Mouse (Mus musculus) small intestine, adult 2 months (tissue): ENCODE data around the gene Stk10. TPM values are rescaled to one million over a fixed set of nuclear protein-coding genes. Genes with fewer than 3 reads are reported as not detected.

Experiments
- H3K27ac ChIP-seq: fragments of 200-500 bp; 2 replicates; pipeline ENCODE4 v1.5.1; 2012; ENCODE audit warnings: low read depth, low read length, control low read depth, inconsistent platforms; ENCODE audit not compliant: insufficient read depth
- H3K27me3 ChIP-seq: fragments of 200-500 bp; 2 replicates; pipeline ENCODE4 v1.6.1; 2012; ENCODE audit warnings: mild to moderate bottlenecking, moderate library complexity, low read length, inconsistent platforms; ENCODE audit not compliant: control insufficient read depth, insufficient read depth
- H3K36me3 ChIP-seq: fragments of 200-500 bp; 2 replicates; pipeline ENCODE4 v1.6.1; 2012; ENCODE audit warnings: mild to moderate bottlenecking, low read length, control low read depth, inconsistent platforms; ENCODE audit not compliant: control insufficient read depth, insufficient read depth
- H3K4me1 ChIP-seq: fragments of 200-500 bp; 2 replicates; pipeline ENCODE4 v1.6.1; 2012; ENCODE audit warnings: low read length, inconsistent platforms, mixed read lengths; ENCODE audit not compliant: control insufficient read depth, insufficient read depth, insufficient read length
- H3K4me3 ChIP-seq: fragments of 200-500 bp; 2 replicates; pipeline ENCODE4 v1.5.1; 2012; ENCODE audit warnings: low read depth, mild to moderate bottlenecking, control low read depth, inconsistent platforms, low read length, moderate library complexity
- CTCF ChIP-seq: fragments of 200-500 bp; IDR thresholded peaks from 2 replicates; pipeline ENCODE4 v1.5.1; 2012; ENCODE audit warnings: low read depth, mild to moderate bottlenecking, control low read depth, inconsistent platforms, low read length, moderate library complexity, mixed read lengths; ENCODE audit not compliant: insufficient replicate concordance, insufficient read length; ENCODE audit errors: extremely low read depth
- POLR2A ChIP-seq: fragments of 200-500 bp; IDR thresholded peaks from 2 replicates; pipeline ENCODE4 v1.6.1; 2012; ENCODE audit warnings: low read depth, mild to moderate bottlenecking, control low read depth, inconsistent platforms, low read length, moderate library complexity
- WGBS: fragments of 180-500 bp; shearing (Covaris S2); methylation state at CpG from one replicate; pipeline ENCODE4 v1.1.7; 2018; 5-methylcytosine and 5-hydroxymethylcytosine counted together
- polyA plus RNA-seq: library from polyadenylated mRNA; depleted of rRNA; stranded (reverse); fragments of >200 nt; gene quantifications from 2 replicates; pipeline ENCODE4 v1.2.3, GENCODE M21; 2012

The Stk10 gene
- polyA plus RNA-seq, 1 experiment = 49.4 TPM

DNA sequence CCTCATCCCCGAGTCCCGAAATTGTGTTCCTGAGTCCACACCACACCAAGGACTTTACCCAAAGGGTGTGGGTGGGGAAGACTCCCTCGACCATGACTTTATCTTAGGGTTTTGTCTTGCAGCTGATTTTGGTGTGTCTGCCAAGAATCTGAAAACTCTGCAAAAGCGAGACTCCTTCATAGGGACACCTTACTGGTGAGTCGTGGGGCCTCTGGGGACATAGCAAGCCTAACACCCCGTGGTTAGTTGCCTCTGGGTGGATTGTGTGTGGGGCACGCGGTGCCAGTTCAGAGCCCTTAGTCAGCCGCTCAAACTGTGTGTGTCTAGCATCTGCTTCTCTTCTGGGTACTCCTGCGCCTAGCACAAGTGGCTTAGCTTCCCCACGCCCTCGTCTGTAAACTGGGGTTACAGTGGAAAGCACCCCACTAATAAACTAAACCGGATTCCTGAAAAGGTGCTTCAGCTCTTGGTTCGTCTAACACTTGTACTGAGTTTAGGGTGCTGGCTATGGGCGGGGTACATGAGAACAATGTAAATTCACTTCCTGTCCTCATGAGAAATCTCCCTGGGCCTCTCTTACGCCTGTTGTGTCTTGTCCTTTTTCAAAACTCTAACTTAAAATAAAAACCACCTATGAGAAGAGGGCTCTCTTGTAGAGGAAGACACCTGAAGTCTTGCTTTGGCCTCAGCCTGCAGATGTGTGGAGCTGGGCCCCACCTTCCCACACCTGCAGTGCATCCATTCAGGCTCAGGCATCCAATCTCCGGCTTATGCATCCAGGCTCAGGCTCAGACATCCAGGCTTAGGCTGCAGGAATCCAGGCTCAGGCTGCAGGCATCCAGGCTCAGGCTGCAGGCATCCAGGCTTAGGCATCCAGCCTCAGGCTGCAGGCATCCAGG lies 54.3 kb downstream of the Stk10 start:
- Histone ChIP-seq H3K27ac (no peak overlapping the region; the same call in 1 of the 2 replicates), H3K36me3 (peaks cover 6% of the 10 kb centered on the region), H3K4me1 (peaks cover 3% of the 10 kb centered on the region; the same call in 1 of the 2 replicates), H3K27me3 (no peaks in the 10 kb centered on the region), H3K4me3 (no peak overlapping the region)
- no peak for TF ChIP-seq CTCF
- TF ChIP-seq POLR2A = no peak
- WGBS = 69% methylated on average over 17 of the region's 17 CpGs

- Histone ChIP-seq H3K36me3 (peaks cover 8% of the 10 kb centered on the region), H3K4me3 (no peak overlapping the region), H3K27me3 (no peaks in the 10 kb centered on the region), H3K4me1 (no peaks in the 10 kb centered on the region), H3K27ac (no peak overlapping the region)
- WGBS = 34% methylated on average over 15 of the region's 15 CpGs
- peak; percentile 95; the same call in 1 of the 2 replicates for TF ChIP-seq CTCF
- no peak for TF ChIP-seq POLR2A
These were observed 55.2 kb downstream of the Stk10 start for GRCm38 (mm10) chr11:32588090-32588891.

- TF ChIP-seq CTCF (no peak), POLR2A (no peak)
- Histone ChIP-seq H3K27ac (no peak overlapping the region), H3K27me3 (no peaks in the 10 kb centered on the region), H3K36me3 (peaks cover 8% of the 10 kb centered on the region), H3K4me1 (no peaks in the 10 kb centered on the region), H3K4me3 (no peak overlapping the region)
- 82% methylated on average over 11 of the region's 11 CpGs for WGBS
These were observed 55.7 kb downstream of the Stk10 start for GRCm38 (mm10) chr11:32588892-32589172.

GRCm38 (mm10) chr11:32589201-32589600 lies 56.1 kb downstream of the Stk10 start:
- Histone ChIP-seq H3K27ac (no peak overlapping the region), H3K36me3 (peaks cover 8% of the 10 kb centered on the region), H3K27me3 (no peaks in the 10 kb centered on the region), H3K4me1 (no peaks in the 10 kb centered on the region), H3K4me3 (no peak overlapping the region)
- TF ChIP-seq CTCF (no peak), POLR2A (no peak)
- WGBS = 85% methylated on average over 12 of the region's 12 CpGs

DNA sequence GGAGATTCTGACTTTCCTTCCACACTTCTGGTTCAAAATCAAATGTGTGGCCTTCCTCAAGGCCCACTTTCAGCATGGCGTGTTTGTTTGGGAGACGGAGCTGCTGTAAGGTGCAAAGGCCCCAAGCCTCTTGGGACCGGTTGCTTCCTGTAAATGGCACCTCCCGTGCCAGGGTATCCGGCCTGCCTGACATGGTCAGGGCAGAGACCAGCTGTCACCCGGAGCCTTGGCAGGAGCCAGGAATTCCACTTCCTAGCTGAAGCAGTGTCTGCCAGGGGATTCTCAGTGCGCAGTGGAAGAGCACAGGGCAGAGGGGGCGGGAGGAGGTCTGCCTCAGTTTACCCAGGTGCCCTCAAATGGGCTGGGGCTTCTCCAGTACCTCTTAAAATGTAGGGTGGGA lies 56.7 kb downstream of the Stk10 start:
- Histone ChIP-seq H3K4me1 (no peaks in the 10 kb centered on the region), H3K36me3 (peaks cover 8% of the 10 kb centered on the region), H3K4me3 (no peak overlapping the region), H3K27me3 (no peaks in the 10 kb centered on the region), H3K27ac (no peak overlapping the region)
- whole genome bisulfite sequencing = 88% methylated on average over 8 of the region's 8 CpGs
- TF ChIP-seq CTCF (no peak), POLR2A (no peak)

GRCm38 (mm10) chr11:32590205-32590604 lies 57.1 kb downstream of the Stk10 start:
- Histone ChIP-seq H3K27me3 (no peaks in the 10 kb centered on the region), H3K4me1 (no peaks in the 10 kb centered on the region), H3K36me3 (peaks cover 8% of the 10 kb centered on the region), H3K4me3 (no peak overlapping the region), H3K27ac (no peak overlapping the region)
- 87% methylated on average over 6 of the region's 6 CpGs for WGBS
- TF ChIP-seq POLR2A (no peak), CTCF (no peak)
